In the genomic region with DNA sequence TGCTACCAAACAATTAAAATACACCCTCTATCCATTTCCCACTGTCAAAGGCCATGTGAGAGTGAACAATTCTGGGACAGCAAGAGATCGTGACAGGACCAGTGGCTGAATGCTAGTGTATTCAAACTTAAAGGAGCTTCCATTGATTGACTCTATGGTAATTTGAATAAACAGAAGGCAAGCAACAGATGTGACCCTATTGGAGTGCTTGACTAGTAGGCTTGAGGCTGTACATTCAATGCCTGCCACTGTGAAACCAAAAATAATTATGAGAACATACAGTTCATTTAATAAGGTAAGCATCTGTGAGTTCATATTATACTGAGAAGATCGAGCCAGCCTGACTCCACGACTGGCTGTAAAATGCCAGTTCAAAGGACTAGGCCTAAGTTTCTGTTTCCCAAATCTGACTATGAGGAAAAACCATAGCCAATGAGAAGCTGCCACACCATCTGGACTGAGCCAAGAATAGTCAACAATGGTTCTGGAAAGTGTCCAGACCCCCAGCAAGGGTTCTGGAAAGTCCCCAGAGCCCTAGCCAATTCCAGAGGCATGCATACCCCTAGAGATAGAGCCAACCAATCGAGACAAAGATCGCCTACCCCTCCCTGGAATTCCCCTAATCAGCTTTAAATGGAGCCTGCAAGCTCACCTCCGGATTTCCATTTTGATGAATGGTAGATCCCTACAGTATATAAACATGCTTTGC, we compare ENCODE assay signal across 17 mouse cellular contexts.
A peak's percentile ranks its signal among the peaks of the same experiment; 100 is the strongest.
DNase-seq lines count a peak whose midpoint lies in the region; ATAC-seq and TF ChIP-seq lines count a peak whose summit lies in the region.
"Had no signal": no experiment of that assay in that cellular context is flagged by ENCODE, and none has a peak within 500 bp of the region (broad histone marks: within the 10 kb centered on the region; RNA-seq: fewer than 3 reads in every experiment).

No protein-coding gene starts in this region.

- H3K27me3 ChIP-seq in forebrain, embryonic 13.5 days: no peaks in the 10 kb centered on the region
- no peaks in the 10 kb centered on the region for H3K27me3 ChIP-seq in forebrain, embryonic 12.5 days
- no peaks in the 10 kb centered on the region for H3K27me3 ChIP-seq in forebrain, postnatal 0 days (ENCODE audit: insufficient read depth, low read length)
- H3K27me3 ChIP-seq: heart, embryonic 13.5 days; midbrain, embryonic 12.5 days had no signal

- DNase-seq in layer of hippocampus, postnatal 10 days (ENCODE audit: low spot score in 2 of 2): peak; percentile 11 to 25
- DNase-seq in layer of hippocampus, postnatal 36 days: no peak
- DNase-seq in cerebellum, adult 11-12 months: peak; percentile 10
- DNase-seq in forebrain, postnatal 0 days: peak; percentile 23
- DNase-seq in right cerebral cortex, postnatal 10 days (ENCODE audit: low spot score in 2 of 2): no peak
- no peak for DNase-seq in gastrocnemius, postnatal 4 days (ENCODE audit: low spot score in 2 of 2)
- DNase-seq: B cell, adult 2 months; gastrocnemius, adult 2 months; kidney, postnatal 25 days; spleen, adult 18-20 months had no signal

- H3K9ac ChIP-seq in forebrain, embryonic 13.5 days: no peak overlapping the region
- H3K9ac ChIP-seq in forebrain, embryonic 12.5 days: no peak overlapping the region
- H3K9ac ChIP-seq in forebrain, postnatal 0 days: no peak overlapping the region
- H3K9ac ChIP-seq: heart, embryonic 13.5 days; midbrain, embryonic 12.5 days had no signal

- H3K27ac ChIP-seq in forebrain, embryonic 13.5 days: no peak overlapping the region
- H3K27ac ChIP-seq in forebrain, embryonic 12.5 days: no peak overlapping the region
- H3K27ac ChIP-seq in forebrain, postnatal 0 days (ENCODE audit: low read depth, low read length): no peak overlapping the region
- H3K27ac ChIP-seq: gastrocnemius, adult 2 months; heart, embryonic 13.5 days; midbrain, embryonic 12.5 days had no signal

- H3K4me2 ChIP-seq in forebrain, embryonic 13.5 days: no peak overlapping the region
- H3K4me2 ChIP-seq in forebrain, embryonic 12.5 days: no peak overlapping the region
- no peak overlapping the region for H3K4me2 ChIP-seq in forebrain, postnatal 0 days (ENCODE audit: low read depth)
- H3K4me2 ChIP-seq: heart, embryonic 13.5 days; midbrain, embryonic 12.5 days had no signal

- no peak for TF ChIP-seq CTCF in forebrain, postnatal 0 days (IDR thresholded peaks at IDR 0.05; ENCODE audit: low read depth)

- H3K4me3 ChIP-seq in forebrain, embryonic 13.5 days: no peak overlapping the region
- H3K4me3 ChIP-seq in forebrain, embryonic 12.5 days (replicated peaks): no peak overlapping the region
- no peak overlapping the region for H3K4me3 ChIP-seq in forebrain, postnatal 0 days (ENCODE audit: low read depth, low read length)
- H3K4me3 ChIP-seq: erythroblast, embryonic 14.5 days; gastrocnemius, adult 2 months; heart, embryonic 13.5 days; midbrain, embryonic 12.5 days had no signal

- no peaks in the 10 kb centered on the region for H3K4me1 ChIP-seq in forebrain, embryonic 13.5 days
- no peaks in the 10 kb centered on the region for H3K4me1 ChIP-seq in forebrain, embryonic 12.5 days
- no peaks in the 10 kb centered on the region for H3K4me1 ChIP-seq in forebrain, postnatal 0 days (ENCODE audit: insufficient read depth)
- H3K4me1 ChIP-seq: heart, embryonic 13.5 days; midbrain, embryonic 12.5 days had no signal

- H3K36me3 ChIP-seq in forebrain, embryonic 13.5 days (ENCODE audit: poor library complexity, severe bottlenecking): no peaks in the 10 kb centered on the region
- H3K36me3 ChIP-seq in forebrain, embryonic 12.5 days (replicated peaks): no peaks in the 10 kb centered on the region
- H3K36me3 ChIP-seq in forebrain, postnatal 0 days (ENCODE audit: insufficient read depth): no peaks in the 10 kb centered on the region
- H3K36me3 ChIP-seq: G1E; heart, embryonic 13.5 days; midbrain, embryonic 12.5 days had no signal

- 67% methylated on average over 6 of the region's 6 CpGs for WGBS in forebrain, embryonic 13.5 days
- 78% methylated on average over 6 of the region's 6 CpGs for WGBS in forebrain, embryonic 12.5 days
- WGBS in forebrain, postnatal 0 days: 52% methylated on average over 6 of the region's 6 CpGs

- H3K9me3 ChIP-seq in forebrain, embryonic 13.5 days (replicated peaks): 0 out of 2 replicates have a peak, but pooled peaks cover 7% of the 10 kb centered on the region
- H3K9me3 ChIP-seq in forebrain, embryonic 12.5 days: no peaks in the 10 kb centered on the region
- H3K9me3 ChIP-seq in forebrain, postnatal 0 days (ENCODE audit: low read length): no peaks in the 10 kb centered on the region
- H3K9me3 ChIP-seq: G1E; midbrain, embryonic 12.5 days had no signal

- ATAC-seq in forebrain, embryonic 13.5 days: peak; percentile 74
- ATAC-seq in forebrain, embryonic 12.5 days (ENCODE audit: low FRiP score): no peak
- ATAC-seq in forebrain, postnatal 0 days: peak; percentile 59
- ATAC-seq: inflammation-experienced regulatory T-cells, adult 6 months had no signal

Comparison
In these comparisons a context has a peak if more than half of its experiments do, and no peak if none do; other contexts are left out.
1. DNase-seq: peak in layer of hippocampus, postnatal 10 days (2 of 2), cerebellum, adult 11-12 months (single experiment) and forebrain, postnatal 0 days (single experiment); none in layer of hippocampus, postnatal 36 days (0 of 2), right cerebral cortex, postnatal 10 days (0 of 2) and gastrocnemius, postnatal 4 days (0 of 2).